Mouse (Mus musculus) neural tube, embryonic 14.5 days (tissue): ENCODE measurements around the gene Hemk1. TPM values are rescaled to one million over a fixed set of nuclear protein-coding genes. Genes with fewer than 3 reads are reported as not detected.
A peak's percentile ranks its signal among the peaks of the same experiment; 100 is the strongest.

ENCODE experiments used
- ATAC-seq: fragments of 200-750 bp; cut with Nextera tagmentation; 2 replicates; pipeline ENCODE4 v1.8.0; 2017; ENCODE audit warnings: low read depth, mild to moderate bottlenecking, moderate TSS enrichment, moderate library complexity
- H3K27ac ChIP-seq: fragments of 300-500 bp; sonication (generic); 2 replicates; pipeline ENCODE4 v1.5.1; 2014; ENCODE audit warnings: low read depth, mild to moderate bottlenecking, control low read depth, low read length, moderate library complexity, mixed read lengths
- H3K27me3 ChIP-seq: fragments of 300-500 bp; sonication (generic); 2 replicates; pipeline ENCODE4 v1.6.1; 2014; ENCODE audit warnings: low read length; ENCODE audit not compliant: control insufficient read depth, insufficient read depth
- H3K36me3 ChIP-seq: fragments of 300-500 bp; sonication (generic); 2 replicates; pipeline ENCODE4 v1.6.1; 2014; ENCODE audit warnings: low read length, mixed read lengths; ENCODE audit not compliant: control insufficient read depth, insufficient read depth
- H3K4me1 ChIP-seq: fragments of 300-500 bp; sonication (generic); 2 replicates; pipeline ENCODE4 v1.6.1; 2014; ENCODE audit warnings: low read length; ENCODE audit not compliant: control insufficient read depth, insufficient read depth
- H3K4me2 ChIP-seq: fragments of 300-500 bp; sonication (generic); 2 replicates; pipeline ENCODE4 v1.6.1; 2014; ENCODE audit warnings: mild to moderate bottlenecking, low read depth, low read length, control low read depth
- H3K4me3 ChIP-seq: fragments of 300-500 bp; sonication (generic); 2 replicates; pipeline ENCODE4 v1.5.1; 2014; ENCODE audit warnings: low read depth, low read length, control low read depth, mixed read lengths
- H3K9ac ChIP-seq: fragments of 300-500 bp; sonication (generic); replicated peaks from 2 replicates; pipeline ENCODE4 v1.6.1; 2014; ENCODE audit warnings: low read depth, mild to moderate bottlenecking, control low read depth, low read length, mixed read lengths
- H3K9me3 ChIP-seq: fragments of 300-500 bp; sonication (generic); 2 replicates; pipeline ENCODE4 v1.6.1; 2016; ENCODE audit warnings: low read length; ENCODE audit not compliant: control insufficient read depth
- WGBS: fragments of 180-500 bp; shearing (Covaris S2); extraction: QIAGEN DNeasy Blood & Tissue Kit; methylation state at CpG from one replicate; pipeline ENCODE4 v1.1.7; 2014; 5-methylcytosine and 5-hydroxymethylcytosine counted together
- polyA plus RNA-seq: library from polyadenylated mRNA; unstranded; fragments of >200 nt; fragmentation: Nextera tagmentation; extraction: Ambion mirVana; gene quantifications from 2 replicates; pipeline ENCODE4 v1.2.1, GENCODE M21; 2014

Gene Hemk1
- polyA plus RNA-seq, 1 experiment from 2014 or later: 20.1 TPM

DNA sequence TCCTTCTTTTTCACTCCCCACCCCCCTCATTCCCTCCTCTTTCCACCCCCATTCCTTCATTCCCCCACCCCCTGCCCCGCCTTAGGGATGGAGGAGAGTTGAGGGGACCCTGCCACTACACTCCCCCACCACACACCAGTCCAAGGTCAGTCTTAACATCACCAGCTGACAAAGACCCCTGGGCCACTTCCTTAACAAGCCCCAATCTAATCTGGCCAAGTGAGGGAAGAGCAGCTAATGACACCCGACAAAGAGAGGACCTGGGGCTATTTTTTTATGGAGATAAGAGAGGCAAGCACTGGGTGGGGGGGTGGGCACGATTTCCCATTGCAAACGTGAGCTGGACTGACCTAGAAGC is 31.9 kb upstream of the Hemk1 start:
- Histone ChIP-seq H3K36me3 (no peaks in the 10 kb centered on the region), H3K4me2 (no peak overlapping the region), H3K4me1 (peaks cover 11% of the 10 kb centered on the region; the same call in 1 of the 2 replicates), H3K9me3 (no peaks in the 10 kb centered on the region), H3K4me3 (no peak overlapping the region), H3K9ac (no peak overlapping the region), H3K27ac (no peak overlapping the region), H3K27me3 (no peaks in the 10 kb centered on the region)
- no peak for ATAC-seq
- 6% methylated on average over 4 of the region's 4 CpGs for WGBS

DNA sequence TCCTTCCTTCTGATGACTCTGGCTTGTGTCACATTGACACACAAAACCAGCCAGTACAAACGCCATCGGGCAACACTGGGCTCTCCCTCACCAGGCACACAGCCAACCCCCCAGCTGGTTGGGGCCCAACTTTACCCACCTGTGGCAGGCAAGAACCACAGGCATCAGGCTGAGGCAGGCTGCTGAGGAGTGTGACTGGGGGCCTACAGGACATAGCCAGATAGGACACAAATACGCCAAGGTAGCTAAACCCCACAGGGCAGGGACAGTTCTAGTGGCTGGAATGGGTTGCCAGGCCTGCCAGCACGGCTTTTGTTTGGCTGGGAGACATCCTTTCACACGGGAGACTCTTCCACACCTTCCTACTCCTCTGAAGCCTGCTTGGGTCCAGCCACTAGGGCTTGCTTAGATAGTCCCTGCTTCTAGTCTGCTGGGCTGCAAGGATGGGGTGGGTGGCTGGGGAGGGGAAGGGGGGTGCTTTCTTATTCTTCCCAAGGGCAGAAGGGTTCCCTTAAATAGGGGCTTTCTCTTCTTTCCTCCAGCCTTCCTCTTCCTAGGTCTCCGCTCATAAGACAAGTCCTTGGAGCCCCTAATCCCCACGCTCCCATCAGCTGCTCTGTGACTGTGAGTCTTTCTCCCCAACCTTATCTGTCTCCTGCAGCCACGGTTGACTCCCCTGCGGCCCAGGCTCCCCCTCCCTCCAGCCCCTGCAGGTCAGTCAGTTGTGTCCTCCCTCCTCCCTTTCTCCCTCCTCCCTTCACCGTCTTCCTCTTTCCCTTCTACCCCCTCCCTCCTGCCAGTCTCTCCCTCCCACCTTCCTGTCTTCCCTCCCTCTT is 31.3 kb upstream of the Hemk1 start:
- Histone ChIP-seq H3K4me1 (peaks cover 11% of the 10 kb centered on the region; the same call in 1 of the 2 replicates), H3K9me3 (no peaks in the 10 kb centered on the region), H3K27ac (no peak overlapping the region), H3K36me3 (no peaks in the 10 kb centered on the region), H3K4me2 (no peak overlapping the region), H3K9ac (no peak overlapping the region), H3K4me3 (no peak overlapping the region), H3K27me3 (no peaks in the 10 kb centered on the region)
- WGBS: 38% methylated on average over 10 of the region's 10 CpGs
- ATAC-seq: no peak

DNA sequence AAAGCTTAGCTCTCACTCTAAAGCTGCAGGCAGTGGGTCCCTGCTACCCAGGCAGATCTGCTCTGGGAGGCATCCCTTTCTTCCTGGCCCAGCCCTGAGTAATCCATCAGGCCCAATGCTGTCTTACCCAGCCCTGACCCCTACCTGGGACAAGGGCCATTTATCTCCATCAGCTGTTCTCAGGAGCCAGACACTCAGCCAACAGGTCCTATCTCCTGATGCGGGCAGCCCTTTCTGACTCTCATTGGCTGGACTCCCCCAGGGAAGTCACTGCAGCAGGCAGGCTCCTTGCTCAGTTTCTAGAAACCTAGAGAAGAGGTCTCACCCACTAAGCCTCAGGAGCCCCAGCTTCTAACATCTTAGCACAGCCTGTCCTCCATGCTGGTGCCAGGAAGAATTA is 30.2 kb upstream of the Hemk1 start:
- no peak overlapping the region for H3K9ac ChIP-seq
- H3K4me2 ChIP-seq: no peak overlapping the region
- no peaks in the 10 kb centered on the region for H3K36me3 ChIP-seq
- H3K4me3 ChIP-seq: no peak overlapping the region
- no peaks in the 10 kb centered on the region for H3K27me3 ChIP-seq
- 54% methylated on average over 1 of the region's 1 CpGs for WGBS
- no peak overlapping the region for H3K27ac ChIP-seq
- no peak for ATAC-seq
- peaks cover 11% of the 10 kb centered on the region; the same call in 1 of the 2 replicates for H3K4me1 ChIP-seq
- H3K9me3 ChIP-seq: no peaks in the 10 kb centered on the region

DNA sequence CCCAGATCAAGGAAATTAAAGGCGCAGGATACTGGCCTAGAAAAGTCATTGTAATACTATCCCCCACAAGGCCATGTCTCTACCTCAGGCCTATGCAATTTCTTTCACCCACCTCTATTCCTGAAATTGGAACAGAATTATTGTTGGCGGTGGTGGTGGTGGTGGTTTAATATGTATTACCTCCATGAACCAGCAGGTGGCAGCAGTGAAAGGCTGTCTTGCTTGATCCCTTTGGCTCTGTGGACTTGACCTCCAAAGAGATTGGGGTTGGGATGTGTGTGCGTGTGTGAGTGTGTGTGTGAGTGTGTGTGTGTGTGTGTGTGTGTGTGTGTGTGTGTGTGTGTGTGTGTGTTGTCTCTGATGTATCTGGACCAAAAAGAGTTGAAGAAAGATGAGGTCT is 28.5 kb upstream of the Hemk1 start:
- Histone ChIP-seq H3K27ac (no peak overlapping the region), H3K4me3 (no peak overlapping the region), H3K9ac (no peak overlapping the region), H3K4me2 (no peak overlapping the region), H3K9me3 (no peaks in the 10 kb centered on the region), H3K27me3 (no peaks in the 10 kb centered on the region), H3K4me1 (peaks cover 11% of the 10 kb centered on the region; the same call in 1 of the 2 replicates), H3K36me3 (no peaks in the 10 kb centered on the region)
- WGBS: 3% methylated on average over 3 of the region's 3 CpGs
- no peak for ATAC-seq

DNA sequence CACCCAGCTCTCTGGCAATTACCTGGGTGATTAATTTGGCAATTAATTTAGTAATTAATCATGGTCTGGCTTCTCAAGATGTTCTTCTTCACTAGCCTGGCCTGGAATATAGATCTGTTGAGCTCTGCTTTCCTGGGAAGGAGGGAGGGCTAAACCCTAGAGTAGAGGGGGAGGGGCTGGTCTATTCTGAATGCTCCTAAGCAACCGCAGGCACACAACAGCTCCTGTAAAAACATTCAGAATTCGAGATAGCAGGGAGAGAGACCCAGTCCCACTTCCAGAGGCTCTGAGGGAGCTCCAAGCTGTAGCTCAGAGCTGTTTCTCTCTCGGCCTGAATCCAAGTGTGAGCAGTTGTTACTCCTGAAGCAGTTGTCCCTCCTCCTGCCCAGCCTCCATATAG is 22.8 kb upstream of the Hemk1 start:
- no peaks in the 10 kb centered on the region for H3K36me3 ChIP-seq
- H3K9me3 ChIP-seq: no peaks in the 10 kb centered on the region
- H3K27me3 ChIP-seq: no peaks in the 10 kb centered on the region
- no peak overlapping the region for H3K4me2 ChIP-seq
- no peak overlapping the region for H3K27ac ChIP-seq
- no peaks in the 10 kb centered on the region for H3K4me1 ChIP-seq
- no peak for ATAC-seq
- WGBS: 21% methylated on average over 3 of the region's 3 CpGs
- no peak overlapping the region for H3K9ac ChIP-seq
- no peak overlapping the region for H3K4me3 ChIP-seq

DNA sequence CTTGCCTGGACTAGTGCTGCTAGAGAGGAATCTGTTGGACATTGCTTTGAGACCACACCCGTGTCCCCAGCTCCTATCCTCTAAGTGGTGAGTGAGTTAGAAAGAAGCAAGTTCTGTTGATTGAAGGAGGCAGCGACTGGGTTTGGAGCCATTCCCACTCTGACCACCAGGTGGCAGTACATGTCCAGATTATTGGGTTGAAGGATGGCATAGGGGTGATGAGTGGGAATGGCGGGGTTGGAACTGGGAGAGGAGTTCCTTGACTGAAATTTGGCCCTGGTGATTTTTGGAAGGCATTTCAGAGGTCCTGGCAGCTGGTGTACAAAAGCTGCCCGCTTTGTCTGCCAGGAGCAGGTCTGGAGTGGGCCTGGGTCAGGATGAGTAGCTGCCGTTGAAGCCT is 19.5 kb upstream of the Hemk1 start:
- peak; percentile 57; the same call in 1 of the 2 replicates for ATAC-seq
- Histone ChIP-seq H3K27me3 (no peaks in the 10 kb centered on the region), H3K9me3 (no peaks in the 10 kb centered on the region), H3K4me3 (no peak overlapping the region), H3K27ac (no peak overlapping the region), H3K4me2 (no peak overlapping the region), H3K36me3 (no peaks in the 10 kb centered on the region), H3K9ac (no peak overlapping the region), H3K4me1 (no peaks in the 10 kb centered on the region)
- WGBS: 14% methylated on average over 5 of the region's 5 CpGs

DNA sequence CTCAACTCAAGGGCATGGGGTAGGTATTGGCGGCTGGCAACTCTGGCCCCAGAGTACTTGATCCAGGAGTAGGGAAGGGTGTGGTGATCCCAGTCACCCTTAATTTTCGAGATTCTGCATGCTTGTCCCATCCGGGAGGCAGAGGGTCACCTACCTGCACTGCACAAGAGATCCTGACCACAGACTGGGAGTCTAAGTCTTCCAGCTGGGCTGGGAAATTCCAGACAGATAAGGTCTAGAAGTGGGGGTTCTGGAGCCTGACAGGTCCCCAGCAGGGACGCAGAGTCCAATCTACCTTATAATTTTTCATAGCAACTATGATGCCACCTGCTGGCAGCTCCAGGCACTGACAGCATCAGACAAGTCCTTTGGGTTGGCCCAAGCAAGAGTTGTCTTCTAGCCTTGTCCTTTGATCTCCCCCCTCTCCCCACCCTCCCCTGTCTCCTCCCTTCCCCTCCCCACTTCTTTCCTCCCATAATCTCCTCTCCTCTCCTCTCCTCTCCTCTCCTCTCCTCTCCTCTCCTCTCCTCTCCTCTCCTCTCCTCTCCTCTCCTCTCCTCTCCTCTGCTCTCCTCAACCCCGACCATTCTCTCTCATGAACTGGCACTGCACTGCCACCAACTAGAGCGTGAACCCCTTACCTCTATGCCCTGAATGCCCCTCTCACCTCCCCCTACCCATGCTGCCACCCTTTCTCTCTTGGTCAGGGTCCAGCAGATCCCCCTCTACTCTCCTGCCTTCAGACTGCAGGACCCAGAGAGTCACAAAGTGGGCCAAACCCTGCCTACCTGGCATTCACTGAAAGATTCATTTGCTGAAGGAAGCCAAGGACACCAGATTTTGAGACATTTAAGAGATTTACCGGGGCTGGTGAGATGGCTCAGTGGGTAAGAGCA is 18.0 kb upstream of the Hemk1 start:
- Histone ChIP-seq H3K36me3 (no peaks in the 10 kb centered on the region), H3K4me2 (no peak overlapping the region), H3K4me3 (no peak overlapping the region), H3K27me3 (no peaks in the 10 kb centered on the region), H3K27ac (no peak overlapping the region), H3K9me3 (no peaks in the 10 kb centered on the region), H3K4me1 (no peaks in the 10 kb centered on the region), H3K9ac (no peak overlapping the region)
- WGBS: 49% methylated on average over 6 of the region's 7 CpGs
- no peak for ATAC-seq

DNA sequence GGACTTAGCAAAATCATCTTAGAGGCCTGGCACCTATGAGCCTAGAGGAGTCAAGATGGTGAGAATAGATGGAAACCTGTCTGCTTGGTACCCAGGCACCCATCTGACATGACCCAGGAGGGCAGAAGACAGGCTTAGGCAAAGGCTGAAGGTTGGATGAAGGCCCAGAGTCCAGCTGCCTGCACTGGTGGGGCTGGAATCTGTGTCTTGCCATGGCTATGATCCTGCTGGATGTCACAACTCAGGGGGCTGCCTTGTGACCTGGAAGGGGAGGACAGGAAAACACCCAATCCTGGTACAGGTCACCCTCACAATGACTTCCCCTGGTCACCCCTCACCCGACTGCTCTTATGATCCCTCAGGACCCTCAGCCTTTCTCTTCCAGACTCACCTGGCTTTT is 16.7 kb upstream of the Hemk1 start:
- WGBS: 71% methylated on average over 1 of the region's 1 CpGs
- Histone ChIP-seq H3K27me3 (no peaks in the 10 kb centered on the region), H3K9ac (no peak overlapping the region), H3K4me3 (no peak overlapping the region), H3K4me2 (no peak overlapping the region), H3K27ac (no peak overlapping the region), H3K36me3 (no peaks in the 10 kb centered on the region), H3K9me3 (no peaks in the 10 kb centered on the region), H3K4me1 (no peaks in the 10 kb centered on the region)
- ATAC-seq: no peak

DNA sequence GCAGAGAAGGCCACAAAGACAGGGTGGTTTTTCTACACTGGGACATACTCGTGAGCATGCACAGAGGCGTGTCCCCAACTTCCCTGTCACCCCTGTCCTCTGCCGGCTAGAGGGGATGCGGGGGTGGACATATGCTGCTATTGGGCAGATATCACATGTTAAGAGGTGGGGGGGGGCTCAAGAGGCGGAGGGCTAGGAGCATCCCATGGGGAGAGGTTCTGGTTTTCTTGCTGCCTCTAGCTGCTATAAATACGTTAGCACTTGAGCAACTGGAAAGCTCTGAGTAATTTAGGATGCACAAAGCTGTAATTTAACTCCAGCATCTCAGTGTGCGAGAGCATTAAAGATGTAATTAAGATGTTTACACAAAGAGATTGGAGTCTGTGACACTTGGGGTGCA is 11.2 kb upstream of the Hemk1 start:
- 41% methylated on average over 7 of the region's 7 CpGs for WGBS
- no peaks in the 10 kb centered on the region for H3K9me3 ChIP-seq
- no peak for ATAC-seq
- no peak overlapping the region for H3K4me2 ChIP-seq
- no peaks in the 10 kb centered on the region for H3K4me1 ChIP-seq
- H3K27ac ChIP-seq: no peak overlapping the region
- no peaks in the 10 kb centered on the region for H3K27me3 ChIP-seq
- H3K36me3 ChIP-seq: peaks cover 9% of the 10 kb centered on the region; the same call in 1 of the 2 replicates
- no peak overlapping the region for H3K9ac ChIP-seq
- H3K4me3 ChIP-seq: no peak overlapping the region
